Mouse (Mus musculus): ENCODE data around the gene Clasrp.

Clasrp gene

DNA sequence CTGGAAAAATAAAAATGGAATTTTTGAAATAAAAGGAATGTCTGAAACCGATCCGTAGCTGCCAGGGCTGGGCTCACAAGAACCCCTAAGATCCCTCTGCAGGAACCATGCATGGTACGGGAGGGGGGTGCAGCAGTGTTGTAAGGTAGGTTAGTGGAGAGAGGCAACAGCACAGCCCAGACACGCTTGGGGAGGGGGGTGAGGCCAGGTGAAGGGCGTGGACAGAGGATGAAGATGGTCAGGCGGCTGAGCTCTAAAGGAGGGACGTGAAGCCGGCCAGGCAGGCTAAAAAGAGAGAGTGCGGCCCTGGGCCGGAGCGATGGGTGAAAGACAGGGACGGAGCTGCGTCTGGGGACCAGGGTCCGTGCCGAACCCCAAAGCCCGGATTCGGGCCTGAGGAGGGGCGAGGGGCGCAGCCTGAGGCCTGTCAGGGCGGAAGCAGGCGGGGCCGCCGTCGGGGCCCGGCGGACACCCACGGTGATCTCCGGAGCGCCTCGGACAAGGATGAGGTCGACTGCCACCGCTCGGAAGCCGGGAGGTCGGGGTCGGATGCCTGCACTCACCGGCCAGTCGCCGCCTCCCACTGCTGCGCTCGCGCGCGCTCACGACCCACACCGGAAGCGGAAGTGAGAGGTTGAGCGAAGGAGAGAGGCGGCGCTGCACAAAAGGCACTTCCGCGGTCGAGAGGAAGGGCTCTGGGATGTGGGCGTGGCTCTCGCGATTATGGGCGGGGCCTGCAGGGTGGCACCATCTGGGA is at the start of gene Clasrp:
TSS of gene Clasrp (minus strand) at position 638 of the 757 bp plus-strand sequence.
- peak; percentile 98 to 99 for DNase-seq (ENCODE audit: low spot score in 2 of 2)

GRCm38 (mm10) chr7:19652614-19653013 is 48.3 kb upstream of the Clasrp start:
- no peak for DNase-seq (ENCODE audit: low spot score in 2 of 2)

DNA sequence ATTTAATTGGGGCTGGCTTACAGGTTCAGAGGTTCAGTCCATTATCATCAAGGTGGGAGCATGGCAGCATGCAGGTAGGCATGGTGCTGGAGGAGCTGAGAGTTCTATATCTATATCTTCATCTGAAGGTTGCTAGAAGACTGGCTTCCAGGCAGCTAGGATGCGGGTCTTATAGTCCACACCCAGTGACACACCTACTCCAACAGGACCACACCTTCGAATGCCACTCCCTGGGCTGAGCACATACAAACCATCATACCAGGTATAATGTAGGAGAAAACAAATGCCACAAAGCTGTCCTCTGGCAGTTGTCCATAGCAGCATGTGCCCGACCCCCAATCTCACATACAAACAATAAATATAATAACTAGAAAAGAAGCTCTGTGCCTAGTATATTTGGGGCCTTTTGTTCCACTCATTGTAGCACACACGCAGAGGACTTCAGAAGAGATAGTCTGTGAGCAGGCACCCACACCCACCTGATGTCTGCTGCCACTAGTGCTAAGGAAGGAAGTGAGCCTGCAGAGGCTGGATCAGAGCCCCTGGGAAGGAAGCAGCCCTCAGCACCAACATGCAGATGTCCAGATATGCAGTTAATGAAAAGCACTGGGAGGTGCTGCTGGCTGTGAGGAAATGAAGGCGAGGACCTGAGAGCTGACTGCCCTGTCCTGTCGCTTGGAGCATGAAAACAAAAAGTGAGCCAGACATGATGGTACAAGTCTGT is 46.9 kb upstream of the Clasrp start:
- DNase-seq (ENCODE audit: low spot score in 2 of 2) = no peak

GRCm38 (mm10) chr7:19641223-19641622 is 36.9 kb upstream of the Clasrp start:
- no peak for DNase-seq (ENCODE audit: low spot score in 2 of 2)

DNA sequence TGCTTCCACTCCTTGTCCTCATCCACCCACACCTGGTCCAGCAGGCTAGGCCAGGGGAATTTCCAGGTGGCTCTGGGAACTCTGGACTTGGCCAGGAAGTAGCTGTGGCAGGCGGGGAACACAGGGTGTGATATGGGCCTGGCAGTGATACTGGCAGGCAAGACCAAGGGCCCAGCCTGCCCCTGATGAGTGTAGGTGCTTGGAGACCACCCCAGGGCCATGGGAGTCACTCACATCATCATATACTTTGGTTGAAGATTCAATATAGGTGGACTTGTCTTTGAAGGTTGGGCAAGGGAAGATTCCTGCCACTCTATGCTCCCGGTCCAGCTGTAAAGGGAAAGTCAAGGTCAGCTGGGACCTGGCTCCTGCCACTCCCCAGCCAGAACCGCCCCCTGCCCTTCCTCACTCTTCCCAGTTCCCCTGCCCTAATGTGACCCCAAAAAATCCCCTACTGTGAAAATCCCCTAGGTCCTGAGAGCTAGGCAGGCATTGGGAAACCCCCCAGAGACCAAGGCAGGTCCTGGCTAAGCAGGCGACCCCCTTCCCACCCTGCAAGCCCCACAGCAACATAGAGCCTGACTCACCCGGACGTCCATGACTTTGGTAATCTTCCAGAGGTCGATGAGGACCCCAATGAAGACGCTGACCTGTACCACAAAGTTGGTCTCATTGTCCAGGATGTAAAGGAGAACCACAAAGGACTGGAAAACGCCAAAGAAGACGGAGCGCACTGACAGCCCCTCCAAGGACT is 31.0 kb upstream of the Clasrp start:
- no peak for DNase-seq (ENCODE audit: low spot score in 2 of 2)

GRCm38 (mm10) chr7:19634591-19634990 is 30.3 kb upstream of the Clasrp start:
- no peak for DNase-seq (ENCODE audit: low spot score in 2 of 2)

DNA sequence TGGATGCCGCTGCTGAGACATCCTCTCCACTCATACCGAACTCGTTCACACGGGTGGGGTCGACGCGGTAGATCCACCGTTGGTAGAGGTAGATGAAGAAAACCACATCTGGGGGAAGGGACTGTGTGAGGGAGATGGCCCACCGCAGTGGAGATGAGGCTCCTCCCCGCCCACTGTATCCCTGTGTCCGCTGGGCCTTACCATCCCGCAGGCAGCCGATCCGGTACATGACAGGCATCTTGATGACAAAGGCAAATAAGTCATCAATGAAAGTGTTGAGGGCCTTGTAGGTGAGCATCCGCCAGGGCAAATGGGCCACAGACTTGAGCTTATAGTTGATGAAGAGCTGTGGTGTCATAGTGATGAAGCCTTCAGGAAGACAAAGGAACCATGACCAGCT is 29.6 kb upstream of the Clasrp start:
- DNase-seq (ENCODE audit: low spot score in 2 of 2) = no peak

DNA sequence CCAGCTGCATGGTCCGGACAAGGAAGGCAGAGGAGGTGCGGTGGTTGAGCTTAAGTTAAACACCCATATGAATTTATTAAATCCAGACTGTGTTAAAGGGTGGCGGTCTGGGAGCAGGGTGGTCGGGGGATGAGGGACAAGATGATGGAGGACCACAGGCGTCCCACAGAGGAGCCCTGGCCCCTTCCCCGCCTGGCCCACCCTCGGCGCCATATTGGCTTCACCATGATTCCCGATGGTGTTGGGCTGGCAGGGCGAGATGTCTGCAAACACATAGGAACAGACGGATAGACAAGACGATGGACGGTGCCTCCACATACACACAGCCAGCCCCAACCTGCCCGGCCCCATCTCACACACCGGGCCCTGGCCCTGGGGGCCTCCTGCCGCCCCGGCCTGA is 28.9 kb upstream of the Clasrp start:
- no peak for DNase-seq (ENCODE audit: low spot score in 2 of 2)

- no peak for DNase-seq (ENCODE audit: low spot score in 2 of 2)
These were observed 28.4 kb upstream of the Clasrp start for GRCm38 (mm10) chr7:19632720-19633119.

GRCm38 (mm10) chr7:19632275-19632674 is 28.0 kb upstream of the Clasrp start:
- DNase-seq (ENCODE audit: low spot score in 2 of 2) = no peak

DNA sequence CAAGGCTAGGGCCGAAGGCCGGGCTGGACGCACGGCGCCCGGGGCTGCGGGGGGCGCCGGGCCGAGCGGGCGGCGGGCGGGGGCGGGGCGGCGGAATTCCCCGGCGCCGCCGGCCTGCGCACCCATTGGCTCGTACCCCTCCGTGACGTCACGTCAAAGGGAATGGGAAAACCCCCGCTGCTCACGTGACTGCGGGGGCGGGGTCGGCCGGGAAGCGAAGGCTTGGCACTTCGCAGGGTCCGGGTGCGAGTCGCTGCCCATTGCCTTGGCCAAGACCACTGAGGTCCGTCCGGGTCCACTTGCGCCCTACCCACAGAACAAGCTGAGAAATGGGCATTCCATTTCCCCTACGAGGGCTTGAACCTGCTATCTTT is 25.1 kb upstream of the Clasrp start, which contains the start of gene Relb:
TSS of gene Relb (minus strand) at position 78 of the 374 bp plus-strand sequence.
- DNase-seq (ENCODE audit: low spot score in 2 of 2) = peak; percentile 89 to 94

- DNase-seq (ENCODE audit: low spot score in 2 of 2) = peak; percentile 94 to 98
These were observed 24.5 kb upstream of the Clasrp start for GRCm38 (mm10) chr7:19628536-19629360.

DNA sequence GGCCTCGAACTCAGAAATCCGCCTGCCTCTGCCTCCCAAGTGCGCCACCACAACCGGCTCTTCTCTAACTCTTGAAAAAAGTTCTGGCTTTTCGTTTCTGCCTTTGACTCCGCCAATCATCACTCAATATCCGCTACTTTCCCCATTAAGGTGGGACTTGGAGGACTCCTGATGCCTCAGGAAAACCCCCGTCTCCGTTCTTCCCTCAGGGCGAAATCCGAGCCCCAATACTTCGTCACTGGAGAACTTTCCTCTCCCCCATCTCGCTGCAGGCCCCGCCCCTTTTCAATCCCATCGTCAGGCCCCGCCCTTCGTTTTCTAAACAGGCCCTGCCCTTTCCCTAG is 23.9 kb upstream of the Clasrp start:
- DNase-seq (ENCODE audit: low spot score in 2 of 2) = no peak

DNA sequence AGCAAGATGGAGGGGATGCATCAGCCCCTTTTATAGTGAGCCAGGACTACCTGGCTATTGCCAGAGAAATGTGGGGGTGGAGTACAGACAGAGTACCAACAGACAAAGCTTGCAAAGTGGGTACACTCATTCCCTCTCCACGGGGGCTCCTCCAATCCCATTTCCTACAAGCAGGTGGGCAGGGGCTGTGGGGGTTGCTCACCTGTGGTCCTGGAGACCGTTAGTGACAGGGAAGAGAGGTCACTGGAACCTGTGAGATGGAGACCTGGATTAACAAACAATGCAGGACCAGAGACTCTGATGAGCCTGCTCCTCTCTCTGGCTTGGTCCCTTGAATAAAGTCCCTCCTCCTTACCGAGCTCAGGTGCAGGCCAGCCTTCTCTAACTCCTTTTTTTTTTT is 23.4 kb upstream of the Clasrp start:
- no peak for DNase-seq (ENCODE audit: low spot score in 2 of 2)

GRCm38 (mm10) chr7:19623433-19623832 is 19.1 kb upstream of the Clasrp start:
- no peak for DNase-seq (ENCODE audit: low spot score in 2 of 2)

DNA sequence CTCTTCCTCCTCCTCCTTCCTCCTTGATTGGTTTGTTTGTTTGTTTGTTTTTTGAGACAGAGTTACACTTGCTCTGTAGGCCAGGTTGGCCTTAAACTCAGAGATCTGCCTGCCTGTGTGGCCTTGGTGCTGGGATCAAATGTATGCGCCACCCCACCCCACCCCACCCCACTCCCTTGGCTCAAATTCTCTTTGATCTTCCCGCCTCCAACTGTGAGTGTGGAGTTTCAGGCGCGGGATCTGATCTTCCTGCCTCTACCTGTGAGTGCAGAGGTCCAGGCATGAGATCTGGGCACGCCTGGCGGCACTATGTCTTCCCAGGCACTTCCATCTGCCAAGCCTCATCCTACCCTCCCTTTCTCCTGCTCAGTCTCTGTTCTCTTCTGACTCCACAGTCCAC is 18.0 kb upstream of the Clasrp start:
- no peak for DNase-seq (ENCODE audit: low spot score in 2 of 2)

GRCm38 (mm10) chr7:19620811-19621210 is 16.5 kb upstream of the Clasrp start:
- no peak for DNase-seq (ENCODE audit: low spot score in 2 of 2)

DNA sequence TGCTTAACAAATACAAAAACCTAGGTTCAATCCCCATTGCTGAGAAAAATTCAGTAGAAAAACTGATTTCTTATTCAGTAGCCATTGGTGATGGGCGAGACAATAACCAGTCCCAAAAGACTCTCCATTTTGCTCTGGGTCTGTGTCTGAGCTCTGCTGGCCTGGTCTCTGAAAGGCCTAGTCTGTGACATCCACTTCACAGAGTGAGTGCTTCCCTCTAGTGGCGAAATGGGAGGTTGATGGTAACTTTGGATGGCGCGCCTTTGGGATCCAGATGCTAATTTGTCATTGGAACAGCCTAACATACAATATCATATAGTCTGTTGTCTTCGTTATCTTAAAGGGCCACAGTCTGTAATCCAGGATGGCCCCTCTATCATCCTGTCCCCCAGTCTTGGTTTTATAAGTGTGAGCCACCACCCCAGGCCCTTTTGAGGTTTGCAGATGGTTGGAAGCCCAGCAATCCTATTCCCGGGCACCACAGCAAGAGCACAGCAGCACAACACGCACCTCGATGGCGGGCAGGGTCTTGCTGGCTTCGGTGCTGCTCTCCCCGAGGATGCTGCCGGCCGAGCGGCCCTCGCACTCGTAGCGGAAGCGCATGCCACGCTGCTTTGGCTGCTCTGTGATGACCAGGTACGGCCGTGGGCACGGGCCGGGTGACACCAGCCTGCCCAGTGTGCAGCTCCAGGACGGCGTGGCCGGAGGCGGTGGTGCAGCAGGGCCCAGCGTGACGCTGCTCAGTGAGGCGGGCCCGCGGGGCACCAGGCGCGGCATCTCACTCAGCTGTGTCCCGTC is 14.9 kb upstream of the Clasrp start:
- peak; percentile 72 to 85 for DNase-seq (ENCODE audit: low spot score in 2 of 2)

DNA sequence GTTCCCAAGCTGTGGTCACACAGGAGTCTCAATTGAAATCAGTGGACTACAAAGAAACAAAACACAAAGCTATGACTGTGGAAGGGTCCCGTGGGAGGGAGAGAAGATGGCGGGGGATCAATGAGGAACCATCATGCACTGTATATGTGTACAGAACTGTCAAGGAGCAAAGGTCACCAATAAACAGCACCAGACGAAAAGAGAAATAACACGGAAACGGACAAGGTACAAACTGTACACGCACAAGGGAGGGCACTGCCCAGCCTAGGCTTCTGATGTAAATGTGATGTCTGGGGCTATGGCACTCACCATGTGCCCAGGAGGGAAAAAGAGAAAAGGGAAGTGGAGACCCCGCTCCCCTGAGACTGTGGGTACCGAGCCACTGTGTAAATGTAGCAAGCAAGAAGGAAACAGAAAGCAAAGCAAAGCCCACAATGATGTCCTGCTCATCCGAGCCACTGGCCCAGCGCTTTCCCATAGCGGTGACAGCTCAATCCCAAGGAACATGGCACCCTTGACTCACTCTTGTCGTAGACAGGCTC is 10.8 kb upstream of the Clasrp start:
- DNase-seq (ENCODE audit: low spot score in 2 of 2) = peak in 1 of 2 experiments; percentile 37

- DNase-seq (ENCODE audit: low spot score in 2 of 2) = no peak
These were observed 6.7 kb upstream of the Clasrp start for GRCm38 (mm10) chr7:19610969-19611368.
